Mouse (Mus musculus): ENCODE data around the gene Kcnk6.

- TF ChIP-seq EP300 (optimal IDR thresholded peaks at IDR 0.05) (no peak), CTCF (IDR thresholded peaks at IDR 0.05; ENCODE audit: low read depth) (peak; percentile 96)
Observed at GRCm38 (mm10) chr7:29247314-29247700, 15.0 kb upstream of the Kcnk6 start.
